Mouse (Mus musculus) lung, embryonic 15.5 days (tissue): Measurements from ENCODE around the gene Zfp185. TPM values are rescaled to one million over a fixed set of nuclear protein-coding genes. Genes with fewer than 3 reads are reported as not detected.

ENCODE experiments used
- ATAC-seq: fragments of 200-750 bp; cut with Nextera tagmentation; 2 replicates; pipeline ENCODE4 v1.8.0; 2017; ENCODE audit warnings: moderate number of reproducible peaks, borderline replicate concordance; ENCODE audit not compliant: low FRiP score, low TSS enrichment; ENCODE audit errors: extremely low read depth
- H3K27ac ChIP-seq: fragments of 300-500 bp; sonication (generic); 2 replicates; pipeline ENCODE4 v1.5.1; 2015; ENCODE audit warnings: moderate library complexity, mild to moderate bottlenecking, inconsistent platforms
- H3K27me3 ChIP-seq: fragments of 300-500 bp; sonication (generic); 2 replicates; pipeline ENCODE4 v1.6.1; 2015; ENCODE audit warnings: inconsistent platforms
- H3K36me3 ChIP-seq: fragments of 300-500 bp; sonication (generic); 2 replicates; pipeline ENCODE4 v1.6.1; 2015; ENCODE audit warnings: inconsistent platforms
- H3K4me1 ChIP-seq: fragments of 300-500 bp; sonication (generic); 2 replicates; pipeline ENCODE4 v1.6.1; 2015; ENCODE audit warnings: inconsistent platforms
- H3K4me2 ChIP-seq: fragments of 300-500 bp; sonication (generic); 2 replicates; pipeline ENCODE4 v1.6.1; 2015; ENCODE audit warnings: inconsistent platforms, mild to moderate bottlenecking, moderate library complexity
- H3K4me3 ChIP-seq: fragments of 300-500 bp; sonication (generic); 2 replicates; pipeline ENCODE4 v1.5.1; 2015; ENCODE audit warnings: mild to moderate bottlenecking, inconsistent platforms
- H3K9ac ChIP-seq: fragments of 300-500 bp; sonication (generic); 2 replicates; pipeline ENCODE4 v1.6.1; 2015; ENCODE audit warnings: inconsistent platforms
- H3K9me3 ChIP-seq: fragments of 300-500 bp; sonication (generic); 2 replicates; pipeline ENCODE4 v1.6.1; 2016; ENCODE audit warnings: inconsistent platforms
- WGBS: fragments of 180-500 bp; shearing (Covaris S2); methylation state at CpG from one replicate; pipeline ENCODE4 v1.1.7; 2015; 5-methylcytosine and 5-hydroxymethylcytosine counted together
- polyA plus RNA-seq: library from polyadenylated mRNA; unstranded; fragments of >200 nt; fragmentation: Nextera tagmentation; extraction: Ambion mirVana; gene quantifications from 2 replicates; pipeline ENCODE4 v1.2.1, GENCODE M21; 2015

Zfp185 gene
- polyA plus RNA-seq: 7.1 TPM in 2 replicates

- Histone ChIP-seq H3K36me3 (no peaks in the 10 kb centered on the region), H3K4me3 (peak within 1 kb of the TSS; percentile 39), H3K9me3 (no peaks in the 10 kb centered on the region), H3K27me3 (no peaks in the 10 kb centered on the region), H3K4me1 (no peaks in the 10 kb centered on the region), H3K4me2 (peak within 1 kb of the TSS; percentile 69), H3K27ac (peak within 1 kb of the TSS; percentile 44), H3K9ac (no peak within 1 kb of the TSS)
- 13% methylated on average over 37 of the region's 45 CpGs for WGBS
- peak; percentile 90 for ATAC-seq
Measured at GRCm38 (mm10) chrX:72986841-72987519, at the start of gene Zfp185. TSS of gene Zfp185 (plus strand) at chrX:72987339.

GRCm38 (mm10) chrX:72953464-72953863 lies 33.7 kb upstream of the Zfp185 start:
- Histone ChIP-seq H3K9me3 (no peaks in the 10 kb centered on the region), H3K36me3 (no peaks in the 10 kb centered on the region), H3K27me3 (no peaks in the 10 kb centered on the region), H3K4me2 (no peak overlapping the region), H3K9ac (no peak overlapping the region), H3K4me3 (no peak overlapping the region), H3K4me1 (no peaks in the 10 kb centered on the region), H3K27ac (no peak overlapping the region)
- 87% methylated on average over 4 of the region's 4 CpGs for WGBS
- ATAC-seq: no peak

- no peaks in the 10 kb centered on the region for H3K36me3 ChIP-seq
- no peaks in the 10 kb centered on the region for H3K27me3 ChIP-seq
- H3K4me1 ChIP-seq: no peaks in the 10 kb centered on the region
- ATAC-seq: no peak
- no peak overlapping the region for H3K4me2 ChIP-seq
- 92% methylated on average over 4 of the region's 4 CpGs for WGBS
- no peaks in the 10 kb centered on the region for H3K9me3 ChIP-seq
- no peak overlapping the region for H3K9ac ChIP-seq
- H3K27ac ChIP-seq: no peak overlapping the region
- H3K4me3 ChIP-seq: no peak overlapping the region
Measured at GRCm38 (mm10) chrX:72956486-72956885, 30.7 kb upstream of the Zfp185 start.

- Histone ChIP-seq H3K4me3 (no peak overlapping the region), H3K9ac (no peak overlapping the region), H3K4me2 (no peak overlapping the region), H3K27me3 (no peaks in the 10 kb centered on the region), H3K36me3 (no peaks in the 10 kb centered on the region), H3K9me3 (no peaks in the 10 kb centered on the region), H3K4me1 (no peaks in the 10 kb centered on the region), H3K27ac (no peak overlapping the region)
- 81% methylated on average over 4 of the region's 4 CpGs for WGBS
- ATAC-seq: no peak
Measured at GRCm38 (mm10) chrX:72960431-72960830, 26.7 kb upstream of the Zfp185 start.

- WGBS: 58% methylated on average over 3 of the region's 3 CpGs
- Histone ChIP-seq H3K9ac (no peak overlapping the region), H3K27ac (no peak overlapping the region), H3K4me1 (no peaks in the 10 kb centered on the region), H3K36me3 (no peaks in the 10 kb centered on the region), H3K27me3 (no peaks in the 10 kb centered on the region), H3K9me3 (no peaks in the 10 kb centered on the region), H3K4me2 (no peak overlapping the region), H3K4me3 (no peak overlapping the region)
- ATAC-seq: no peak
Measured at GRCm38 (mm10) chrX:72961511-72961910, 25.6 kb upstream of the Zfp185 start.

- 78% methylated on average over 3 of the region's 3 CpGs for WGBS
Measured at GRCm38 (mm10) chrX:72962743-72963142, 24.4 kb upstream of the Zfp185 start.

GRCm38 (mm10) chrX:72982831-72983230 lies 4.3 kb upstream of the Zfp185 start:
- H3K4me1 ChIP-seq: no peaks in the 10 kb centered on the region
- no peak overlapping the region for H3K4me3 ChIP-seq
- ATAC-seq: no peak
- no peak overlapping the region for H3K4me2 ChIP-seq
- H3K9ac ChIP-seq: no peak overlapping the region
- H3K27ac ChIP-seq: no peak overlapping the region
- H3K9me3 ChIP-seq: no peaks in the 10 kb centered on the region
- WGBS: 73% methylated on average over 6 of the region's 6 CpGs
- H3K27me3 ChIP-seq: no peaks in the 10 kb centered on the region
- H3K36me3 ChIP-seq: no peaks in the 10 kb centered on the region

More at GRCm38 (mm10) chrX:72962743-72963142, 24.4 kb upstream of the Zfp185 start:
- H3K36me3 ChIP-seq: no peaks in the 10 kb centered on the region
- no peaks in the 10 kb centered on the region for H3K27me3 ChIP-seq
- no peak overlapping the region for H3K27ac ChIP-seq
- no peaks in the 10 kb centered on the region for H3K9me3 ChIP-seq
- no peaks in the 10 kb centered on the region for H3K4me1 ChIP-seq
- H3K4me2 ChIP-seq: no peak overlapping the region
- ATAC-seq: no peak
- H3K9ac ChIP-seq: no peak overlapping the region
- H3K4me3 ChIP-seq: no peak overlapping the region

DNA sequence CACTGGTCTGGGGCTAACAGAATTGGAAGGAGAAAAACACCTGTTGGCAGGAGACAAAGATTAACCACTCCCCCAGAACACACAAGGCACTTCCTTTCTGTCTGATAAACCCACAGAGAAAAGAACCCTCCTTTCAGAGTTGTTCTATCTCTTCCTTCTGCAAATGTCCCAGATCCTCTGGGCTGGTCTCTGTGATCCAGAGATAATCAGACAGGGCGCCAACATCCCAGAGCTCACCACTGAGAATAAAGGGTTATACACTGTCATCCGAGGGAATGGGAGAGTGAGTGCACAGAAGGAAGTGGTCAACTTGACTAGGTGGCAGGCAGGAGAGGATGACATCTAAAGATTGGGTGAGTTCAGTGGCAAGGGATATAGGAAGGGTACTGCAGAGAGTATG lies 1.5 kb upstream of the Zfp185 start:
- Histone ChIP-seq H3K9ac (no peak overlapping the region), H3K36me3 (no peaks in the 10 kb centered on the region), H3K27me3 (no peaks in the 10 kb centered on the region), H3K9me3 (no peaks in the 10 kb centered on the region), H3K4me3 (no peak overlapping the region), H3K27ac (no peak overlapping the region), H3K4me2 (no peak overlapping the region), H3K4me1 (no peaks in the 10 kb centered on the region)
- whole genome bisulfite sequencing: 79% methylated on average over 2 of the region's 2 CpGs
- ATAC-seq: no peak

DNA sequence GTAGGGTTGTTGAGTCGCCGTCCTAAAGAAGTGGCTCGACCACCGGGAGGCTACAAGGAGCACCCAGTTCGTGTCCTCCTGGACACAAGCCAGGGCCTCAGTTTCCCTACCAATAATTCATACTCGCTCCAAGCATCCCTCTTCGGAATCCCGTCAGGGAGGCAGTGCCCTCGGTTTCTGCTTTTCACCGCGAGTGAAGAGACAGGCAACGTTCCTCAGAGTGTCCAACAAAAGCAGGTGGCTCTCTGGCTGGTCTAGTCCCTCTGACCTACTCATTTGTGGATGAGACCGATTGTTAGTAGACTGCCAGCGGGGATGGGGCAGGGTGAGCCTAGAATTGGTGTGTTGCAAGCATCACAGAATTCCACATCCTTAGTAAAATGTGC lies 374 bp downstream of the Zfp185 start:
- 20% methylated on average over 14 of the region's 14 CpGs for WGBS
- no peaks in the 10 kb centered on the region for H3K9me3 ChIP-seq
- no peak overlapping the region; the same call in 1 of the 2 replicates for H3K27ac ChIP-seq
- no peak overlapping the region for H3K9ac ChIP-seq
- peak overlapping the region; percentile 69 for H3K4me2 ChIP-seq
- no peaks in the 10 kb centered on the region for H3K4me1 ChIP-seq
- H3K4me3 ChIP-seq: peak overlapping the region; percentile 39
- no peaks in the 10 kb centered on the region for H3K27me3 ChIP-seq
- no peaks in the 10 kb centered on the region for H3K36me3 ChIP-seq
- no peak for ATAC-seq

GRCm38 (mm10) chrX:72988431-72988830 lies 1.3 kb downstream of the Zfp185 start:
- no peak for ATAC-seq
- WGBS: 83% methylated on average over 3 of the region's 3 CpGs
- no peaks in the 10 kb centered on the region for H3K4me1 ChIP-seq
- H3K27ac ChIP-seq: no peak overlapping the region
- H3K9ac ChIP-seq: no peak overlapping the region
- H3K4me3 ChIP-seq: no peak overlapping the region
- H3K36me3 ChIP-seq: no peaks in the 10 kb centered on the region
- no peaks in the 10 kb centered on the region for H3K9me3 ChIP-seq
- H3K27me3 ChIP-seq: no peaks in the 10 kb centered on the region
- no peak overlapping the region for H3K4me2 ChIP-seq

DNA sequence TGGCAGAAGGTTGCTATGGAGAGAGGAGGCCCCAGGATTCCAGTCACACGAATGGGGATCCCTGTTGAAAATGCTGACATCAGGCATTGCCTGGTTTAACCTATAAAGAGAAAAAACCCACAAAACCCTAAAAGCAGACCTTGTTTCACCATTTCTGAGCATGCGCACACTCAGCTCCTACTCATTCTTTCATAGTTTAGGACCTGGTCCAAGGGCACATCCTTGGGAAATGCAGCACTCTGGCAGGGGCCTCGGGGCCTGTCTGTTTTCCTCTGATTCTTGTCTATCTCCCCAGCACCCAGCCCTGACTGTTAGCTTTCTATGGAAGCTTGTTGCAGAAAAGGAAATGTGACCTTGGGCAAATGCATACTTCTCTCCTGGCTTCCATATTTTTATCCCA lies 3.4 kb downstream of the Zfp185 start:
- WGBS: 71% methylated on average over 3 of the region's 3 CpGs
- H3K9ac ChIP-seq: no peak overlapping the region
- H3K9me3 ChIP-seq: no peaks in the 10 kb centered on the region
- ATAC-seq: no peak
- no peaks in the 10 kb centered on the region for H3K4me1 ChIP-seq
- H3K27ac ChIP-seq: no peak overlapping the region
- no peaks in the 10 kb centered on the region for H3K27me3 ChIP-seq
- no peak overlapping the region for H3K4me3 ChIP-seq
- no peaks in the 10 kb centered on the region for H3K36me3 ChIP-seq
- no peak overlapping the region for H3K4me2 ChIP-seq

GRCm38 (mm10) chrX:72992291-72992919 lies 5.3 kb downstream of the Zfp185 start:
- H3K4me3 ChIP-seq: no peak overlapping the region
- H3K4me1 ChIP-seq: no peaks in the 10 kb centered on the region
- no peaks in the 10 kb centered on the region for H3K9me3 ChIP-seq
- no peak for ATAC-seq
- H3K9ac ChIP-seq: no peak overlapping the region
- WGBS: 49% methylated on average over 5 of the region's 5 CpGs
- H3K27ac ChIP-seq: no peak overlapping the region
- no peak overlapping the region for H3K4me2 ChIP-seq
- no peaks in the 10 kb centered on the region for H3K36me3 ChIP-seq
- no peaks in the 10 kb centered on the region for H3K27me3 ChIP-seq
